Mouse (Mus musculus): Measurements from ENCODE around the gene 1700025G04Rik.

GRCm38 (mm10) chr1:152011741-152012140, 78.2 kb downstream of the 1700025G04Rik start:
- no peak for TF ChIP-seq CTCF (IDR thresholded peaks at IDR 0.05; ENCODE audit: low read depth)
- no peak for TF ChIP-seq EP300 (IDR thresholded peaks at IDR 0.05; ENCODE audit: low read depth)
